Mouse (Mus musculus) forebrain, embryonic 11.5 days (tissue): ENCODE data around the gene Tsx. TPM values are rescaled to one million over a fixed set of nuclear protein-coding genes. Genes with fewer than 3 reads are reported as not detected.
"Not testable (repeated sequence)": the region's sequence is repeated elsewhere in the genome, so short reads cannot be mapped to it uniquely, and the experiment has no call there.

Experiments
- ATAC-seq: fragments of 200-750 bp; cut with Nextera tagmentation; replicated peaks from 2 replicates; pipeline ENCODE4 v1.8.0; 2017; ENCODE audit warnings: moderate TSS enrichment; ENCODE audit not compliant: low FRiP score
- DNase-seq: peaks from one replicate; pipeline ENCODE4 v3.0.0-alpha.2; 2017; ENCODE audit warnings: low spot score
- H3K27ac ChIP-seq: fragments of 300-500 bp; sonication (generic); 2 replicates; pipeline ENCODE4 v1.5.1; 2014; ENCODE audit warnings: low read depth, low read length
- H3K27me3 ChIP-seq: fragments of 300-500 bp; sonication (generic); 2 replicates; pipeline ENCODE4 v1.6.1; 2014; ENCODE audit warnings: mild to moderate bottlenecking, low read length, mixed read lengths; ENCODE audit not compliant: control insufficient read depth, insufficient read depth
- H3K36me3 ChIP-seq: fragments of 300-500 bp; sonication (generic); 2 replicates; pipeline ENCODE4 v1.6.1; 2014; ENCODE audit warnings: mild to moderate bottlenecking, low read length, moderate library complexity, mixed read lengths; ENCODE audit not compliant: control insufficient read depth, insufficient read depth
- H3K4me1 ChIP-seq: fragments of 300-500 bp; sonication (generic); replicated peaks from 2 replicates; pipeline ENCODE4 v1.6.1; 2014; ENCODE audit warnings: low read length, mixed read lengths; ENCODE audit not compliant: control insufficient read depth, insufficient read depth
- H3K4me2 ChIP-seq: fragments of 300-500 bp; sonication (generic); 2 replicates; pipeline ENCODE4 v1.6.1; 2014; ENCODE audit warnings: low read depth, mild to moderate bottlenecking, low read length, moderate library complexity, mixed read lengths; ENCODE audit not compliant: severe bottlenecking
- H3K4me3 ChIP-seq: fragments of 300-500 bp; sonication (generic); 2 replicates; pipeline ENCODE4 v1.5.1; 2014; ENCODE audit warnings: low read depth, low read length
- H3K9ac ChIP-seq: fragments of 300-500 bp; sonication (generic); 2 replicates; pipeline ENCODE4 v1.6.1; 2014; ENCODE audit warnings: low read length
- H3K9me3 ChIP-seq: fragments of 300-500 bp; sonication (generic); 2 replicates; pipeline ENCODE4 v1.6.1; 2016; ENCODE audit warnings: low read length, mixed read lengths; ENCODE audit not compliant: control insufficient read depth
- WGBS: fragments of 180-500 bp; shearing (Covaris S2); extraction: QIAGEN DNeasy Blood & Tissue Kit; methylation state at CpG from one replicate; pipeline ENCODE4 v1.1.7; 2014; 5-methylcytosine and 5-hydroxymethylcytosine counted together
- polyA plus RNA-seq: library from polyadenylated mRNA; unstranded; fragments of >200 nt; fragmentation: Nextera tagmentation; extraction: Ambion mirVana; gene quantifications from 2 replicates; pipeline ENCODE4 v1.2.1, GENCODE M21; 2014

Gene Tsx
- polyA plus RNA-seq, 1 experiment from 2014 or later, result 0.40 TPM

DNA sequence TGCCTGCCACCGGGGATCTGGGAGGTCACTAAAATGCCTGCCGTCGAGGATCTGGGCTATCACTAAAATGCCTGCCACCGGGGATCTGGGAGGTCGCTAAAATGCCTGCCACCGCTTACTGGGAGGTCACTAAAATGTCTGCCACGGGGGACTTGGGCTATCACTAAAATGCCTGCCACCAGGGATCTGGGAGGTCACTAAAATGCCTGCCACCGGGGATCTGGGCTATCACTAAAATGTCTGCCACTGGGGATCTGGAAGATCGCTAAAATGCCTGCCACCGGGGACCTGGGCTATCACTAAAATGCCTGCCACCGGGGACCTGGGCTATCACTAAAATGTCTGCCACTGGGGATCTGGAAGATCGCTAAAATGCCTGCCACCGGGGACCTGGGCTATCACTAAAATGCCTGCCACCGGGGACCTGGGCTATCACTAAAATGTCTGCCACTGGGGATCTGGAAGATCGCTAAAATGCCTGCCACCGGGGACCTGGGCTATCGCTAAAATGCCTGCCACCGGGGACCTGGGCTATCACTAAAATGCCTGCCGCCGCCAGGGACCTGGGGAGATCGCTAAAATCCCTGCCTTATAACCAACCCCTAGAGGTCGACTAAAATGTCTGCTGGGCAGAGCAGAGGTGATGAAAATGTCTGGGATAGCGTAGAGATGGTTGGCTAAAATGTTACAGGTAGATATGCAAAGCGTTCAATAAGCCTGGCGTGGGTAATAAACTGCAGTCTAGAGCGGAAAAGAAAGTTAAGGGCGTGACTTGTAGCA lies 34.9 kb downstream of the Tsx start:
- DNase-seq, ATAC-seq, H3K4me3 ChIP-seq, H3K9ac ChIP-seq, H3K27ac ChIP-seq, H3K9me3 ChIP-seq, H3K4me1 ChIP-seq, H3K36me3 ChIP-seq, H3K4me2 ChIP-seq: not testable (repeated sequence)
- WGBS, result 79% methylated on average over 16 of the region's 27 CpGs
- peaks cover 21% of the 10 kb centered on the region for H3K27me3 ChIP-seq

DNA sequence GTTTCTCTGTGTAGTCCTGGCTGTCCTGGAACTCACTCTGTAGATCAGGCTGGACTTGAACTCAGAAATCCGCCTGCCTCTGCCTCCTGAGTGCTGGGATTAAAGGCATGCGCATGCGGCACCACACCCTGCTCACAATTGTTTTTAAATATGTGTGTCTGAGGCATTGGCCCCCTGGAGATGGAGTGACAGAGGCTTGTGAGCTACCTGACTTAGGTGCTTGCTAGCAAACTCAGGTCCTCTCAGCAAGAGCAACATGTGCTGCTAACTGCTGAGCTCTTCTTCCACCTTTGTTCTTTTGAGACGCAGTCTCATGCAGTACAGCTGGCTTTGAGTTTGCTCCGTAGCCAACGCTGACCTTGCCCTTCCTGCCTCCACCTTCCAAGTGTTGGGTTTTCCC lies 38.5 kb downstream of the Tsx start:
- H3K27me3 ChIP-seq, result peaks cover 11% of the 10 kb centered on the region
- no peaks in the 10 kb centered on the region for H3K9me3 ChIP-seq
- no peaks in the 10 kb centered on the region for H3K36me3 ChIP-seq
- H3K9ac ChIP-seq, result no peak overlapping the region
- H3K4me2 ChIP-seq, result no peak overlapping the region
- DNase-seq (no peak), ATAC-seq (no peak)
- no peaks in the 10 kb centered on the region; the same call in 1 of the 2 replicates for H3K4me1 ChIP-seq
- H3K27ac ChIP-seq, result no peak overlapping the region
- H3K4me3 ChIP-seq, result no peak overlapping the region
- WGBS, result 81% methylated on average over 6 of the region's 6 CpGs

DNA sequence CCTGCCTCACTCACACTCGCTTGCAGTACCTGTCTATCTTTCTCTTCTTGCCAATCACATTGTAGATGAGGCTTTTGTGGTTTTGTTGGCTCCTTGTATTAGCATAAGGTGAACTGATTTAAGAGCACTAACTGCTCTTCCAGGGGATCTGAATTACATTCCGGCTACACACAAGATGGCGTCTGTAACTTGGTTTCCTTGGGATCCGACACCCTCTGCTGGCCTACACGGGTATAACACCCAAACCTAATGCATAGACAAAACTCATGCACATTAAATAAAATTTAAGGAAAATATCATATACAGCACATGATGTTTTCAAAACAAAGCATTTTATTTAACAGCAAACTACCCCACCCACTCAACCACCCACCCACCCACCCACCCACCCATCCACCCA lies 45.8 kb downstream of the Tsx start:
- Histone ChIP-seq H3K27ac (no peak overlapping the region), H3K4me3 (no peak overlapping the region), H3K4me2 (no peak overlapping the region), H3K9ac (no peak overlapping the region), H3K27me3 (no peaks in the 10 kb centered on the region), H3K36me3 (no peaks in the 10 kb centered on the region), H3K9me3 (no peaks in the 10 kb centered on the region), H3K4me1 (no peaks in the 10 kb centered on the region)
- WGBS, result 76% methylated on average over 5 of the region's 5 CpGs
- no peak for ATAC-seq
- peak; percentile 57 for DNase-seq

DNA sequence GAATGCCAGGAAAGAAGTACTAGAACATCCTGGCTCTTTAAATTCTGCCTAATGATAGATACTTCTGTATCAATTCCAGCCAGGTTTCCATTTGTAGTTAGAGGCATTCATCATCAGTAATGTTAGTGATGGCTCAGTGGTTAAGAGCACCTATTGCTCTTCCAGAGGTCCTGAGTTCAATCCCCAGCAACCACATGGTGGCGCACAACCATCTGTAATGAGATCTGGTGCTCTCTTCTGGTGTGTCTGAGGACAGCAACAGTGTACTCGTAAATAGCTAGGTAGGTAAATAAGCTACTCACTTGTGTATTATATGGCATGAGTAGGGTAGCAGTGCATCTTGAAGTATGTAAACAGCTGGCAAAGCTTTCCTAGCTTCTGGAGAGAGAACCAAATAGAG lies 54.7 kb downstream of the Tsx start:
- Histone ChIP-seq H3K27me3 (no peaks in the 10 kb centered on the region), H3K4me1 (no peaks in the 10 kb centered on the region), H3K9me3 (no peaks in the 10 kb centered on the region), H3K36me3 (no peaks in the 10 kb centered on the region; the same call in 1 of the 2 replicates), H3K4me3 (no peak overlapping the region), H3K9ac (no peak overlapping the region), H3K4me2 (no peak overlapping the region), H3K27ac (no peak overlapping the region)
- ATAC-seq (no peak), DNase-seq (no peak)
- 77% methylated on average over 2 of the region's 2 CpGs for WGBS

DNA sequence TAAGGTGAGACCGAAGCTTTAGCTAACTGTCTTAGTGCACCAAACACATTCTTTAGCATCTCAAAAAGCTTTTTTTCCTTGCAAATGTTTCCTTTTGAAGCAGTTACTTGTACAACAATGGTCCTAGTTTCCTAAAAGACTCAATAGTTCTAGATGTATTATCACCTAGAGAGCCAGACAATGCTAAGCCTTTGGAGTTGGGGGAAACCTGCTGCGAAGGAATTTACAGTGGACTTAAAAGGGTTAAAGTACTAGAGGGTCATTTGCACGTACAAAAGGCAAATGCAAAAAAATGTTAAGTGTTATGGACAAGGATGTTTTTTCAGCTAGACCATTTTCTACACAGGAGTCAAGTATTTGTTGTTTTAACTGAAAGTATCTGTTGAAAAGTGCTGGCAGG lies 58.1 kb downstream of the Tsx start:
- Histone ChIP-seq H3K9me3 (no peaks in the 10 kb centered on the region), H3K4me1 (no peaks in the 10 kb centered on the region), H3K27me3 (no peaks in the 10 kb centered on the region), H3K27ac (no peak overlapping the region), H3K4me3 (no peak overlapping the region), H3K4me2 (no peak overlapping the region), H3K9ac (no peak overlapping the region), H3K36me3 (no peaks in the 10 kb centered on the region)
- ATAC-seq (no peak), DNase-seq (no peak)
- WGBS, result 85% methylated on average over 3 of the region's 3 CpGs

Other genes starting within 250 kb of the Tsx start
- gene Nap1l2, start 227.8 kb upstream of the Tsx start, polyA plus RNA-seq, result 12.2 and 13.6 TPM in 2 replicates
- gene Cdx4, start 93.1 kb upstream of the Tsx start, polyA plus RNA-seq, result not detected in 2 replicates
- 6.1 and 7.4 TPM in 2 replicates for gene Chic1, start 58.0 kb upstream of the Tsx start, polyA plus RNA-seq
- gene Gm26992, start 7.5 kb downstream of the Tsx start, polyA plus RNA-seq, result not detected in 2 replicates
- gene Zcchc13, start 216.1 kb downstream of the Tsx start, polyA plus RNA-seq, result not detected in 2 replicates